Mouse (Mus musculus): Measurements from ENCODE around the gene Slc3a2.

GRCm38 (mm10) chr19:8765562-8765961 is 42.4 kb upstream of the Slc3a2 start:
- TF ChIP-seq POLR2A (IDR thresholded peaks at IDR 0.05; ENCODE audit: borderline replicate concordance, insufficient read depth, low read length) (no peak), CTCF (IDR thresholded peaks at IDR 0.05; ENCODE audit: borderline replicate concordance, insufficient read depth, low read depth, low read length) (no peak)
